ENCODE assay signal across 15 mouse cellular contexts in genomic region chr12:75922900-75923299, GRCm38 (mm10).
DNase-seq lines count a peak whose midpoint lies in the region; ATAC-seq and TF ChIP-seq lines count a peak whose summit lies in the region.
"Had no signal": no experiment of that assay in that cellular context is flagged by ENCODE, and none has a peak within 500 bp of the region (broad histone marks: within the 10 kb centered on the region; RNA-seq: fewer than 3 reads in every experiment).

No protein-coding gene starts in this region.

- TF ChIP-seq CTCF in brain, embryonic 14.5 days (IDR thresholded peaks at IDR 0.05; ENCODE audit: borderline replicate concordance, extremely low read depth, insufficient read depth, insufficient read length), result no peak
- no peak for TF ChIP-seq CTCF in liver, postnatal 0 days (IDR thresholded peaks at IDR 0.05; ENCODE audit: low read depth)
- TF ChIP-seq CTCF in cerebellum, adult 2 months (IDR thresholded peaks at IDR 0.05; ENCODE audit: borderline replicate concordance, insufficient read depth, low read depth, low read length), result no peak

- no peak for TF ChIP-seq EP300 in liver, postnatal 0 days (IDR thresholded peaks at IDR 0.05; ENCODE audit: low read depth)

- H3K27me3 ChIP-seq in forebrain, embryonic 14.5 days (replicated peaks; ENCODE audit: control insufficient read depth, insufficient read depth, low read length), result no peaks in the 10 kb centered on the region
- no peaks in the 10 kb centered on the region for H3K27me3 ChIP-seq in forebrain, embryonic 15.5 days
- H3K27me3 ChIP-seq in liver, postnatal 0 days (ENCODE audit: insufficient read depth, low read length), result no peaks in the 10 kb centered on the region
- no peaks in the 10 kb centered on the region for H3K27me3 ChIP-seq in cerebellum, adult 2 months (ENCODE audit: control insufficient read depth, insufficient read depth, low read length)
- H3K27me3 ChIP-seq: liver, embryonic 15.5 days; neural tube, embryonic 13.5 days; stomach, embryonic 15.5 days had no signal

- no peak for ATAC-seq in forebrain, embryonic 14.5 days
- no peak for ATAC-seq in forebrain, embryonic 15.5 days (replicated peaks)
- ATAC-seq in liver, postnatal 0 days, result peak; percentile 68

- no peaks in the 10 kb centered on the region for H3K4me1 ChIP-seq in forebrain, embryonic 14.5 days (ENCODE audit: control insufficient read depth, insufficient read depth, low read length)
- H3K4me1 ChIP-seq in forebrain, embryonic 15.5 days, result no peaks in the 10 kb centered on the region
- H3K4me1 ChIP-seq in liver, postnatal 0 days (ENCODE audit: insufficient read depth), result no peaks in the 10 kb centered on the region
- H3K4me1 ChIP-seq in cerebellum, adult 2 months (ENCODE audit: control insufficient read depth, insufficient read depth, low read length), result no peaks in the 10 kb centered on the region
- H3K4me1 ChIP-seq: liver, embryonic 15.5 days; neural tube, embryonic 13.5 days; stomach, embryonic 15.5 days had no signal

- no peak for TF ChIP-seq POLR2A in brain, embryonic 14.5 days (IDR thresholded peaks at IDR 0.05; ENCODE audit: borderline replicate concordance, extremely low read depth, insufficient read depth, insufficient read length, poor library complexity, severe bottlenecking)
- no peak for TF ChIP-seq POLR2A in cerebellum, adult 2 months (IDR thresholded peaks at IDR 0.05; ENCODE audit: borderline replicate concordance, insufficient read depth, low read length)

- H3K9me3 ChIP-seq in forebrain, embryonic 14.5 days (replicated peaks; ENCODE audit: control insufficient read depth, low read length), result no peaks in the 10 kb centered on the region
- H3K9me3 ChIP-seq in forebrain, embryonic 15.5 days, result no peaks in the 10 kb centered on the region
- H3K9me3 ChIP-seq in liver, postnatal 0 days (ENCODE audit: low read length), result no peaks in the 10 kb centered on the region
- H3K9me3 ChIP-seq: liver, embryonic 15.5 days; neural tube, embryonic 13.5 days; stomach, embryonic 15.5 days had no signal

- peak; percentile 4 for DNase-seq in forebrain, embryonic 14.5 days (ENCODE audit: low spot score)
- DNase-seq in kidney, adult 9 months, result peak; percentile 13
- DNase-seq in kidney, adult 8-10 months, result no peak
- peak; percentile 28 for DNase-seq in brain, embryonic 14.5 days (ENCODE audit: low read depth)
- peak; percentile 22 for DNase-seq in liver, postnatal 0 days
- no peak for DNase-seq in cerebellum, adult 2 months
- no peak for DNase-seq in cerebellum, adult 8-10 months
- DNase-seq: adrenal gland, adult 2 months; cerebellum, adult 18-20 months; gastrocnemius, postnatal 25 days had no signal

- peaks cover 86% of the 10 kb centered on the region for H3K36me3 ChIP-seq in forebrain, embryonic 14.5 days (ENCODE audit: control insufficient read depth, insufficient read depth, low read length)
- H3K36me3 ChIP-seq in forebrain, embryonic 15.5 days, result peaks cover 60% of the 10 kb centered on the region
- H3K36me3 ChIP-seq in liver, postnatal 0 days (replicated peaks; ENCODE audit: insufficient read depth, low read length), result peaks cover 28% of the 10 kb centered on the region

- WGBS in forebrain, embryonic 14.5 days, result 61% methylated on average over 11 of the region's 11 CpGs
- 69% methylated on average over 11 of the region's 11 CpGs for WGBS in forebrain, embryonic 15.5 days
- WGBS in liver, postnatal 0 days (ENCODE audit: insufficient replicate concordance), result 66% methylated on average over 11 of the region's 11 CpGs
- 77% methylated on average over 11 of the region's 11 CpGs for WGBS in cerebellum, adult 2 months

- H3K4me2 ChIP-seq in forebrain, embryonic 14.5 days (ENCODE audit: low read length), result no peak overlapping the region
- no peak overlapping the region for H3K4me2 ChIP-seq in forebrain, embryonic 15.5 days (replicated peaks)
- no peak overlapping the region for H3K4me2 ChIP-seq in liver, postnatal 0 days (ENCODE audit: low read depth, low read length)
- H3K4me2 ChIP-seq: liver, embryonic 15.5 days; neural tube, embryonic 13.5 days; stomach, embryonic 15.5 days had no signal

- no peak overlapping the region for H3K27ac ChIP-seq in forebrain, embryonic 14.5 days (ENCODE audit: low read depth, low read length)
- H3K27ac ChIP-seq in forebrain, embryonic 15.5 days (replicated peaks), result no peak overlapping the region
- no peak overlapping the region for H3K27ac ChIP-seq in liver, postnatal 0 days (ENCODE audit: low read depth)
- no peak overlapping the region for H3K27ac ChIP-seq in cerebellum, adult 2 months (ENCODE audit: insufficient read depth, low read length)
- H3K27ac ChIP-seq: liver, embryonic 15.5 days; neural tube, embryonic 13.5 days; stomach, embryonic 15.5 days had no signal

- no peak overlapping the region for H3K9ac ChIP-seq in forebrain, embryonic 14.5 days (ENCODE audit: low read length)
- H3K9ac ChIP-seq in forebrain, embryonic 15.5 days (replicated peaks), result no peak overlapping the region
- no peak overlapping the region for H3K9ac ChIP-seq in liver, postnatal 0 days (replicated peaks)
- H3K9ac ChIP-seq: liver, embryonic 15.5 days; neural tube, embryonic 13.5 days; stomach, embryonic 15.5 days had no signal

- H3K4me3 ChIP-seq in forebrain, embryonic 14.5 days (ENCODE audit: low read depth, low read length), result no peak overlapping the region
- no peak overlapping the region for H3K4me3 ChIP-seq in forebrain, embryonic 15.5 days
- H3K4me3 ChIP-seq in liver, postnatal 0 days (ENCODE audit: low read depth, low read length), result no peak overlapping the region
- H3K4me3 ChIP-seq in cerebellum, adult 2 months (replicated peaks; ENCODE audit: insufficient read depth, low read depth, low read length), result no peak overlapping the region
- H3K4me3 ChIP-seq: erythroblast, embryonic 14.5 days; liver, embryonic 15.5 days; neural tube, embryonic 13.5 days; stomach, embryonic 15.5 days had no signal

Comparison
In these comparisons a context has a peak if more than half of its experiments do, and no peak if none do; other contexts are left out.
1. DNase-seq: peak in forebrain, embryonic 14.5 days (single experiment), kidney, adult 9 months (single experiment), brain, embryonic 14.5 days (single experiment) and liver, postnatal 0 days (single experiment); none in kidney, adult 8-10 months (0 of 2), cerebellum, adult 2 months (0 of 2) and cerebellum, adult 8-10 months (single experiment).